ENCODE assay signal across 9 mouse cellular contexts in the genomic region with DNA sequence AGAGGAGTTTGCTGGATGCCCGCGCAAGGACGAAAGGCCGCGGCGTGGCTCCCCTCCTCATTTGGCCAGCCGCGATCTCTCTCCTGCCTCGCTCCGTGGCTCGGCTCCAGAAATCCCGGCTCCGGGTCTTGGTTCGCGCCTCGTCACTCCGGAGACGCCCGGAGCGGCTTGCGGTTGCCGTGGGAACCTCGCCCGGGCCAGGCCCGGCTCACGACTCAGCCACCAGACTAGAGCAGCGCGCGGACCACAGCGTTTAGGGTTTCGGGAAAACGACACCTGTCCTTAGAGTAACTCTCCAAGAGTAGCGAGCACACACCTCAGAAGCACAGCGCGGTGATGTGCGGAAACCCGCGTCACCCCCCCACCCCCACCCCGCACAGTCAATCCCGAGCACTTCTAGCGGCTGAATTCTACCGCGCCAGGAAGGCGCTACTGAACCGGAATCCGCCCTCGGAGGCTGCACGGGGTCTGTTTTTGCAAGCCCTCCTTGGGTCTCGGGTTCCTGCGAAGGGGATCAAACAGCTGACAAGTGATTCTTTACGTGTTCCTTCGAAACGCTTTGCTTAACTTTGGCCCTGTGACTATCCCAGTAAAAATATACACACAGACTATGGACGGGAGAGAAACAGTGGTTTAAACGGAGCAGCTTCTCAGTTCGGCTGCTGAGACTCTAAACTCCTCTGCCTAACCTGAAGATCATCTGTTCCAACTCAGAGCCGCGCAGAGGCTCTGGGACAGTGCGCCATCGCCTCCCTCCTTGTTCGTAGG. TPM values are rescaled to one million over a fixed set of nuclear protein-coding genes. Genes with fewer than 3 reads are reported as not detected.
DNase-seq lines count a peak whose midpoint lies in the region; ATAC-seq lines count a peak whose summit lies in the region.
"Had no signal": no experiment of that assay in that cellular context is flagged by ENCODE, and none has a peak within 500 bp of the region (broad histone marks: within the 10 kb centered on the region; RNA-seq: fewer than 3 reads in every experiment).

No protein-coding gene starts in this region.

- peak; percentile 81 for ATAC-seq in hindbrain, embryonic 13.5 days (ENCODE audit: low FRiP score)

- peaks cover 96% of the 10 kb centered on the region for H3K27me3 ChIP-seq in hindbrain, embryonic 13.5 days

- under 1% methylated on average over 61 of the region's 61 CpGs for WGBS in hindbrain, embryonic 13.5 days

- H3K4me1 ChIP-seq in hindbrain, embryonic 13.5 days (replicated peaks): peaks cover 25% of the 10 kb centered on the region

- no peaks in the 10 kb centered on the region for H3K36me3 ChIP-seq in hindbrain, embryonic 13.5 days

- H3K9me3 ChIP-seq in hindbrain, embryonic 13.5 days: no peaks in the 10 kb centered on the region

- H3K9ac ChIP-seq in hindbrain, embryonic 13.5 days: peak overlapping the region; percentile 62

- peak; percentile 79 to 80 for DNase-seq in adrenal gland, adult 18-20 months (ENCODE audit: low spot score in 2 of 2)
- peak; percentile 79 to 86 for DNase-seq in cerebellum, postnatal 36 days
- DNase-seq in gastrocnemius, adult 18-20 months (ENCODE audit: low spot score): peak; percentile 78
- DNase-seq in layer of hippocampus, postnatal 36 days: peak; percentile 82 to 87
- DNase-seq in lung, postnatal 25 days (ENCODE audit: low spot score): peak; percentile 81
- peak; percentile 89 for DNase-seq in right cerebral cortex, adult 18-20 months
- no peak for DNase-seq in spleen, postnatal 14 days (ENCODE audit: low spot score in 2 of 2)

- H3K27ac ChIP-seq in hindbrain, embryonic 13.5 days: no peak overlapping the region

- peak overlapping the region; percentile 37 for H3K4me3 ChIP-seq in hindbrain, embryonic 13.5 days
- H3K4me3 ChIP-seq: erythroblast, embryonic 14.5 days had no signal

- peak overlapping the region; percentile 64 for H3K4me2 ChIP-seq in hindbrain, embryonic 13.5 days

RNA-seq across cellular contexts. Expression of a gene that starts 4.5 kb away (rescaled TPM):
- 1 to 10 TPM; 1.6 to 4.0 TPM for total RNA-seq in adrenal gland, adult 18-20 months (2021)
- 1 to 10 TPM; 1.3 to 2.0 TPM for total RNA-seq in gastrocnemius, adult 18-20 months (2021)
- polyA plus RNA-seq in hindbrain, embryonic 13.5 days (2015; fragmentation: Nextera tagmentation; extraction: Ambion mirVana): 12.5 TPM in 2 replicates
- total RNA-seq in layer of hippocampus, postnatal 36 days (2021): under 1 TPM in 1 of 2 experiments, not detected in 1; 0.32 TPM
- polyA plus RNA-seq: erythroblast, embryonic 14.5 days had no signal

RNA-seq across cellular contexts. Expression of a gene that starts 6.7 kb away (rescaled TPM):
- under 1 TPM in 1 of 2 experiments, not detected in 1; 0.42 TPM for total RNA-seq in adrenal gland, adult 18-20 months (2021)
- not detected for total RNA-seq in gastrocnemius, adult 18-20 months (2021)
- not detected in 2 replicates for polyA plus RNA-seq in hindbrain, embryonic 13.5 days (2015; fragmentation: Nextera tagmentation; extraction: Ambion mirVana)
- 10 to 100 TPM; 69.5 to 75.8 TPM for total RNA-seq in layer of hippocampus, postnatal 36 days (2021)
- polyA plus RNA-seq: erythroblast, embryonic 14.5 days had no signal

RNA-seq across cellular contexts. Expression of a gene that starts 34.8 kb away (rescaled TPM):
- total RNA-seq in adrenal gland, adult 18-20 months (2021): 100 to 1,000 TPM; 263 to 265 TPM
- 10 to 100 TPM; 52.5 to 75.6 TPM for total RNA-seq in gastrocnemius, adult 18-20 months (2021)
- 59.2 and 61.0 TPM in 2 replicates for polyA plus RNA-seq in hindbrain, embryonic 13.5 days (2015; fragmentation: Nextera tagmentation; extraction: Ambion mirVana)
- total RNA-seq in layer of hippocampus, postnatal 36 days (2021): 100 to 1,000 TPM; 311 to 331 TPM

RNA-seq across cellular contexts. Expression of a gene that starts 56.4 kb away (rescaled TPM):
- 10 to 100 TPM; 69.2 to 80.6 TPM for total RNA-seq in adrenal gland, adult 18-20 months (2021)
- 10 to 100 TPM; 45.4 to 48.0 TPM for total RNA-seq in gastrocnemius, adult 18-20 months (2021)
- 231 and 245 TPM in 2 replicates for polyA plus RNA-seq in hindbrain, embryonic 13.5 days (2015; fragmentation: Nextera tagmentation; extraction: Ambion mirVana)
- 100 to 1,000 TPM; 111 to 120 TPM for total RNA-seq in layer of hippocampus, postnatal 36 days (2021)

Comparison
In these comparisons a context has a peak if more than half of its experiments do, and no peak if none do; other contexts are left out.
1. DNase-seq: peak in adrenal gland, adult 18-20 months (2 of 2), cerebellum, postnatal 36 days (2 of 2), gastrocnemius, adult 18-20 months (single experiment), layer of hippocampus, postnatal 36 days (2 of 2), lung, postnatal 25 days (single experiment) and right cerebral cortex, adult 18-20 months (single experiment); none in spleen, postnatal 14 days (0 of 2).
2. RNA of a gene that starts 6.7 kb away (total RNA-seq): 69.5 to 75.8 TPM in layer of hippocampus, postnatal 36 days; 0.42 TPM in adrenal gland, adult 18-20 months and not detected in gastrocnemius, adult 18-20 months; every median in the first group is over 10 times any median in the second.